ENCODE assay signal across 18 mouse cellular contexts in the genomic region with DNA sequence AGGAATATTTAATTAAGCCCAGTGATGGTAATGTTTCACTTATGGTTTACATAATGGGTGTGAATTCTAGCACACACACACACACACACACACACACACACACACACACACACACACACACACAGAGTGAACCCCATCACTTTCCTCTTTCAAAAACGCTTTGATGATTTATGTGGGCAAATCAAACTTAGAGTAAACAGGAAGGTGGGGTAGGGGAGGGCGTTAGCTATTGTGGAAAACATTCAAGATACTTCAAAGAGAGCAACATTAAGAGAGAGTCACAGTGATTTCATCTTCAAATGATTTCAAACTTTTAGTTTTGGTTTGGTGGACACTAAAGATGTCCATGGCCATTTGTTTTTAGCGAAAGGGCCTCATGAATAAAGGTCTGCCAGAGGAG.
DNase-seq lines count a peak whose midpoint lies in the region; ATAC-seq and TF ChIP-seq lines count a peak whose summit lies in the region.
"Had no signal": no experiment of that assay in that cellular context is flagged by ENCODE, and none has a peak within 500 bp of the region (broad histone marks: within the 10 kb centered on the region; RNA-seq: fewer than 3 reads in every experiment).

No protein-coding gene starts in this region.

- DNase-seq in layer of hippocampus, adult 2 months (ENCODE audit: low spot score in 2 of 2) = no peak
- no peak for DNase-seq in layer of hippocampus, adult 11-12 months (ENCODE audit: low spot score)
- no peak for DNase-seq in cerebellum, adult 8-10 months
- no peak for DNase-seq in frontal cortex, adult 2 months (ENCODE audit: extremely low spot score in 1 of 2, low spot score in 1 of 2)
- DNase-seq: adrenal gland, adult 2 months; adrenal gland, postnatal 25 days; cerebellum, adult 18-20 months; cerebellum, postnatal 10 days; heart, adult 18-20 months; heart, postnatal 10 days; heart, postnatal 4 days had no signal

- peak; percentile 81 for ATAC-seq in CD4-positive, CD25-positive, alpha-beta regulatory T cell, adult 4 months
- peak; percentile 68 for ATAC-seq in inflammation-experienced regulatory T-cells, adult 6 months
- ATAC-seq: forebrain, embryonic 14.5 days; hindbrain, embryonic 16.5 days had no signal

- peak overlapping the region; percentile 59; the same call in 1 of the 2 replicates for H3K27ac ChIP-seq in layer of hippocampus, adult 2 months
- H3K27ac ChIP-seq: embryonic facial prominence, embryonic 10.5 days; heart, embryonic 10.5 days; hindbrain, embryonic 12.5 days had no signal

- no peak overlapping the region for H3K4me3 ChIP-seq in layer of hippocampus, adult 2 months
- H3K4me3 ChIP-seq: embryonic facial prominence, embryonic 10.5 days; heart, embryonic 10.5 days; hindbrain, embryonic 12.5 days had no signal

- TF ChIP-seq CTCF in layer of hippocampus, adult 2 months (conservative IDR thresholded peaks at IDR 0.05) = no peak
